Mouse (Mus musculus): ENCODE measurements around the gene Gja1. TPM values are rescaled to one million over a fixed set of nuclear protein-coding genes. Genes with fewer than 3 reads are reported as not detected.

The Gja1 gene
- polyA plus RNA-seq, 1 experiment from 2014 or later, result 187 TPM

DNA sequence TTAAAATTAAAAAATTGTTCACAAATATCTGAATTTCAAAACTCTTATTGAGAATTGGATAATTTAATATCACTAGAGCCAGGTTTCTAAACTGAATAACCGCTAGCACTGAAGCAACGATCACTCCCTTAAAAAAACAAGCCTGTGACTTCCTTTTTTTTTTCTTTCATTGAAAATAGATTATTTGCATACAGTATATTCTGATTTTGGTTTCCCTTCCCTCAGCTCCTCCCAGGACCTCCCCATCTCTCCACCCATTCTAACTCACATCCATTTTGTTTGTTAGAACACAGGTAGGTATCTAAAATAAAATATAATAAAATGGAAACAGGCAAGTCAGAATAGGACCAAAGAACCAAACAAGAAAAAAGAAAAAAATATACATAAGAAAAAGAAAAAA, 50.7 kb downstream of the Gja1 start:
- H3K27me3 ChIP-seq (ENCODE audit: poor library complexity, severe bottlenecking), result no peaks in the 10 kb centered on the region
- no peaks in the 10 kb centered on the region for H3K36me3 ChIP-seq (replicated peaks)
- H3K9me3 ChIP-seq, result no peaks in the 10 kb centered on the region
- H3K4me1 ChIP-seq, result peaks cover 24% of the 10 kb centered on the region
- DNase-seq (ENCODE audit: extremely low spot score, low spot score), result no peak
- 90% methylated on average over 2 of the region's 2 CpGs for WGBS
- H3K4me3 ChIP-seq, result no peak overlapping the region
- no peak overlapping the region for H3K27ac ChIP-seq

- no peak for DNase-seq (ENCODE audit: extremely low spot score, low spot score)
- Histone ChIP-seq H3K36me3 (replicated peaks) (no peaks in the 10 kb centered on the region), H3K4me1 (peaks cover 24% of the 10 kb centered on the region), H3K27me3 (ENCODE audit: poor library complexity, severe bottlenecking) (no peaks in the 10 kb centered on the region), H3K9me3 (no peaks in the 10 kb centered on the region), H3K4me3 (no peak overlapping the region), H3K27ac (no peak overlapping the region)
- 81% methylated on average over 5 of the region's 5 CpGs for WGBS
Observed at GRCm38 (mm10) chr10:56429011-56429410, 51.9 kb downstream of the Gja1 start.

GRCm38 (mm10) chr10:56431600-56432389, 54.7 kb downstream of the Gja1 start:
- H3K36me3 ChIP-seq (replicated peaks), result no peaks in the 10 kb centered on the region
- WGBS, result 21% methylated on average over 23 of the region's 23 CpGs
- DNase-seq (ENCODE audit: extremely low spot score, low spot score), result peak; percentile 52
- peak overlapping the region; percentile 84 for H3K27ac ChIP-seq
- no peaks in the 10 kb centered on the region for H3K27me3 ChIP-seq (ENCODE audit: poor library complexity, severe bottlenecking)
- H3K9me3 ChIP-seq, result no peaks in the 10 kb centered on the region
- peaks cover 17% of the 10 kb centered on the region for H3K4me1 ChIP-seq
- peak overlapping the region; percentile 46 for H3K4me3 ChIP-seq

GRCm38 (mm10) chr10:56432390-56432709, 55.2 kb downstream of the Gja1 start:
- 79% methylated on average over 6 of the region's 6 CpGs for WGBS
- Histone ChIP-seq H3K27me3 (ENCODE audit: poor library complexity, severe bottlenecking) (no peaks in the 10 kb centered on the region), H3K36me3 (replicated peaks) (no peaks in the 10 kb centered on the region), H3K27ac (peak overlapping the region; percentile 84; the same call in 1 of the 2 replicates), H3K4me1 (peaks cover 17% of the 10 kb centered on the region), H3K4me3 (no peak overlapping the region), H3K9me3 (no peaks in the 10 kb centered on the region)
- no peak for DNase-seq (ENCODE audit: extremely low spot score, low spot score)

GRCm38 (mm10) chr10:56437290-56437689, 60.2 kb downstream of the Gja1 start:
- WGBS, result 90% methylated on average over 11 of the region's 11 CpGs
- Histone ChIP-seq H3K4me1 (peaks cover 4% of the 10 kb centered on the region), H3K4me3 (no peak overlapping the region), H3K27ac (no peak overlapping the region), H3K9me3 (no peaks in the 10 kb centered on the region), H3K27me3 (ENCODE audit: poor library complexity, severe bottlenecking) (no peaks in the 10 kb centered on the region), H3K36me3 (replicated peaks) (no peaks in the 10 kb centered on the region)
- DNase-seq (ENCODE audit: extremely low spot score, low spot score), result no peak

DNA sequence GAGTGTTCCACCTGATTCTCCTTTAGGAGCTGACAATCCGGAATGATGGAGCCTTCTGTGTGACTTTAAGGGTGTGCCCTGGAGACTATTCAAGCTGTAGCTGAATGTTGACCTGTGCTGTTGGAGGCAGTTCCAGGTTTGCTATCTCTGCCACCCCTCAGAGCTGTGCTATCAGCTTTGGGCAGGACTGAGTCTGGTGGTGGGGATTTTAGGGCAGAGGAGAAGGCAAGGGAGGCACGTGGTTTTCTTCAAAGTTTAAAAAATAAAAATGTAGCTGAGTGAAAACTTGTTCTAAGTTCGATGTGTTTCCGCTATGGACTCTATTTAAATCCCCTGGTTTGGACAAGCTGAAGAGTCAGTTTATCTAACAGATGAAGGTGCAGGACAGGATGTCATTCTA, 62.5 kb downstream of the Gja1 start:
- H3K4me1 ChIP-seq, result 0 out of 2 replicates have a peak, but pooled peaks cover 4% of the 10 kb centered on the region
- WGBS, result 86% methylated on average over 4 of the region's 4 CpGs
- H3K9me3 ChIP-seq, result no peaks in the 10 kb centered on the region
- H3K27ac ChIP-seq, result no peak overlapping the region
- H3K36me3 ChIP-seq (replicated peaks), result no peaks in the 10 kb centered on the region
- no peak overlapping the region for H3K4me3 ChIP-seq
- no peak for DNase-seq (ENCODE audit: extremely low spot score, low spot score)
- no peaks in the 10 kb centered on the region for H3K27me3 ChIP-seq (ENCODE audit: poor library complexity, severe bottlenecking)

DNA sequence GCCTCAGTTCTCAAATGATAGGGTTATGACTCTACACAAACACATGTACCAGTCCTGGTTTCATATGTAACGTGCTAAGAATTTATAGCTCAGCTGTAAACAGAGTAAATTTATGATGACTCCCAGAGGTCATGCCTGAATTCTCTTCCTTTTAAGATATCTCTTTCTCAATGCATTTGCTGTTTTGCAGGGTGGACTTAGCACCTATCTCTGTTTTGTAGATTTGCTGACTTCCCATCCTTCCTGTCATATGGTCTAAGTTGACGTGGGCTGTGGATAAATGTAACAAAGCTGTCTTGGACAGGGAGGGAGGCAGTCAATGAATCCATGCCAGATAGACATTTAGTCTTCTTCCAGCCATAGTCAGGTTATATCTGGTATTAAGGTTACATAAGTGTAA, 67.3 kb downstream of the Gja1 start:
- WGBS, result 86% methylated on average over 2 of the region's 2 CpGs
- H3K4me1 ChIP-seq, result 0 out of 2 replicates have a peak, but pooled peaks cover 4% of the 10 kb centered on the region
- H3K27ac ChIP-seq, result no peak overlapping the region
- no peak overlapping the region for H3K4me3 ChIP-seq
- H3K36me3 ChIP-seq (replicated peaks), result no peaks in the 10 kb centered on the region
- DNase-seq (ENCODE audit: extremely low spot score, low spot score), result no peak
- no peaks in the 10 kb centered on the region for H3K9me3 ChIP-seq
- no peaks in the 10 kb centered on the region for H3K27me3 ChIP-seq (ENCODE audit: poor library complexity, severe bottlenecking)

DNA sequence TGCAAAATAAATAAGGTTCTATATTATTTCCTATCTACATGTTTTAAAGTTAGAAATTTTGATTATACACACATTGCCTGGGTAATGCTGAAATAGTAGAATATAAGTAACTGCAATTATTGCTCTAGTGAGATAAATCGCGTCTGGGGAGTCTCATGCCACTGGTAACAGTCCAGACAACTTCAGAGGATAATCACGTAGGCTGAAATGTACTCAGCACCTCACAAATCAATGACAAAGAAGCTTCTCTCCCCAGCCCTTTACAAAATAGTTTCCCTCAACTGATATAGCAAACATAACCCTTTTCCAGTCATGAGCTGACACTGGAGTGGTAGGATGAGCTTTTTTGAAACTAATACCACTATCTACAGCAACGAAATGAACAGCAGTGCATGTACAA, 71.9 kb downstream of the Gja1 start:
- H3K9me3 ChIP-seq, result no peaks in the 10 kb centered on the region
- H3K27me3 ChIP-seq (ENCODE audit: poor library complexity, severe bottlenecking), result no peaks in the 10 kb centered on the region
- DNase-seq (ENCODE audit: extremely low spot score, low spot score), result no peak
- no peak overlapping the region for H3K4me3 ChIP-seq
- 0 out of 2 replicates have a peak, but pooled peaks cover under 1% of the 10 kb centered on the region for H3K4me1 ChIP-seq
- H3K27ac ChIP-seq, result no peak overlapping the region
- H3K36me3 ChIP-seq (replicated peaks), result no peaks in the 10 kb centered on the region
- 86% methylated on average over 4 of the region's 4 CpGs for WGBS

Other genes with a start within 250 kb of the Gja1 start
- gene Tbc1d32, start 148.6 kb upstream of the Gja1 start, polyA plus RNA-seq (2016; fragmentation: Nextera tagmentation; extraction: Ambion mirVana), result 4.4 and 4.7 TPM in 2 replicates